Mouse (Mus musculus): ENCODE data around the gene Por. TPM values are rescaled to one million over a fixed set of nuclear protein-coding genes. Genes with fewer than 3 reads are reported as not detected.

Gene Por
- 97.3 and 103 TPM in 2 replicates for polyA plus RNA-seq (2016; fragmentation: Nextera tagmentation; extraction: Ambion mirVana)

DNA sequence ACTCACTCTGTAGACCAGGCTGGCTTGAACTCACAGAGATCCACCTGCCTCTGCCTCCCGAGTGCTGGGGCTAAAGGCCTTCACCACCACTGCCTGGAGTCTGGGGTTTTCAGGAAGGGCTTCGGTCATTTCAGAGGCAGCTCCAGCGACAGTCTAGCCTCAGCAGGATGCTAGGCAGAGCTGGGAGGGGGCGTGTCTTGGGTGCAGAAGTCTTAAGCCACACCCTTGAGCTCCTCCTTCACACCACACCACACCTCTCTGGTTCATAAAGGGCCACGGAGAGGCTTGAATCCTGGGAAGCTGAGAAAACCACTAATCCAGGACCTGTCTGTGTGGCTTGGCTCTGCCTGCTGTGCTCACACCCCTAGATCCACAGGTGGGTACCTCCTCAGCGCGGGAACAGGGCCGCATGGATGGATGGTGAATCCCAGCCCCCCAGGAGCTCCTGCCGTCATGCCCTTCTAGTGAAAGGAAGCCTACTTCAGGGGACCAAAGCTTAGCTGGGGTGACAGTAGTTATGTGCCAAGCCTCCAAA, at the start of gene Por:
TSS of gene Por (plus strand) at position 293 of the 535 bp plus-strand sequence.
- Histone ChIP-seq H3K4me3 (peak within 1 kb of the TSS; percentile 18), H3K4me1 (peaks cover 48% of the 10 kb centered on the region), H3K27ac (replicated peaks) (peak within 1 kb of the TSS; percentile 61), H3K36me3 (replicated peaks) (no peaks in the 10 kb centered on the region), H3K27me3 (replicated peaks; ENCODE audit: low read depth, poor library complexity, severe bottlenecking) (no peaks in the 10 kb centered on the region), H3K9me3 (peaks cover 7% of the 10 kb centered on the region; the same call in 1 of the 2 replicates)
- 23% methylated on average over 9 of the region's 9 CpGs for WGBS
- peak; percentile 42 for DNase-seq (ENCODE audit: low spot score)

DNA sequence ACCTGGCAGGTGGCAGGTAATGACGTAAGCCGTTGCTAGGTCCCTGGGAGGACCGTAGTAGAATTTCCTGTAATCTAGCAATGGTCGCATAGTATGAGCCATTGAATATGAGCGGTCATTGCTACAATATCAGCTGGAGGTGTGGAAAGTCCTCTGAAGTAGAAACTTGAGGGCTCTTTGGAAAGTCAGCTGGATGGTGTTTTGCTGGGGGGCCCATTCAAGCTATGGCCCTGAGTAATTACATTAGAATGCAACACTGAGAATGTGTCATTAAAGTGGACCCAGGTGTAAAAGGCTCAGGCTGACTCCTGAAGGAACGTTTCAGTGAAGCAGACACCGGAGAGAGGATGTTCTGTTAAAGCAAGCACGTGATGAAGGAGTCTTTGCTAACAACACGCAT, 49.3 kb upstream of the Por start:
- Histone ChIP-seq H3K4me3 (no peak overlapping the region), H3K9me3 (no peaks in the 10 kb centered on the region), H3K27me3 (replicated peaks; ENCODE audit: low read depth, poor library complexity, severe bottlenecking) (no peaks in the 10 kb centered on the region), H3K36me3 (replicated peaks) (no peaks in the 10 kb centered on the region), H3K27ac (replicated peaks) (no peak overlapping the region), H3K4me1 (0 out of 2 replicates have a peak, but pooled peaks cover 3% of the 10 kb centered on the region)
- 87% methylated on average over 9 of the region's 9 CpGs for WGBS
- DNase-seq (ENCODE audit: low spot score) = no peak

DNA sequence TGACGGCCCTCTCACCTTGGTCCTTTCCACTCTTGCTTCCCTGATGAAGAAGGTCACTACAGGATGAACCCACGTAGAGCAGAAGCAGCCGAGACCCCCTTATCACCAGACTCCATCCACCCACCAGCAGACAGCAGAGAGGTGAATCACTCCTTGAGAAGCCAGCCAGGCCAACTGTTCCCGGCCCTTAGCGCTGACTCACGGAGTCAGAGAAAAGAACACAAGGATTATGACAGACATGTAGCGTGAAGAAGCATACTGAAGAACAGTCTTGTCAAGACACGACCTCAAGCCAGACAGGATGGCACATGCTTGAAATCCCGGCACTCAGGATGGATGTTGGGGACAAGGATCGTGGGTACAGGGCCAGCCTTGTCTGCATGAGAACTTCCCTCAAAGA, 48.1 kb upstream of the Por start:
- no peaks in the 10 kb centered on the region for H3K36me3 ChIP-seq (replicated peaks)
- 82% methylated on average over 10 of the region's 10 CpGs for WGBS
- H3K9me3 ChIP-seq = no peaks in the 10 kb centered on the region
- H3K4me3 ChIP-seq = no peak overlapping the region
- 0 out of 2 replicates have a peak, but pooled peaks cover 3% of the 10 kb centered on the region for H3K4me1 ChIP-seq
- no peaks in the 10 kb centered on the region for H3K27me3 ChIP-seq (replicated peaks; ENCODE audit: low read depth, poor library complexity, severe bottlenecking)
- no peak overlapping the region for H3K27ac ChIP-seq (replicated peaks)
- no peak for DNase-seq (ENCODE audit: low spot score)

DNA sequence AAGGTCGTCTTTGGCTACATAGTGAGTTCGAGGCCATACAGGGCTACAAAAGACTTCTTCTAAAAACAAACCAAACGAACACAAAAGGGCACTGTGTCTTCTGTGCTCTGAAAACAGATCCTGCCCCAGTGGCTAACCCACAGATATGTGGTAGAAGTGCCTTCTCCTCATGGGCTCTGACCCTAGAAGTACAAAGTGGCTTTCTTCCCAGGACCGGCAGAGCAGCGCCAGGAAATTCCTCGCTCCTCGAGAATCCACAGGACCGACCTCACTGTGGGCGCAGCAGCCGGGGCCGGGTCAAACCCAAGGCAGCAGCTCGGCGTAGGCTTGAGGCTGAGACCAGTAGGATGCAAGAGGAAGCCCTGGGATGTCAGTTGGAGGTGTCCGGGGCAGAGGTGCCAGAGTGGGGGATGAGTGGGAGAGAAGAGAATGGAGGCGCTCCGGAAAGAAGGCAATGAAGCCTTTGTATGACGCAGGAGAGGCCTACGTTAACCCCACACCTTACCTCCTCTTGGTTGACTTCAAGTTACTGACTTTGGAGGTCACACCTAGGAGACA, 46.7 kb upstream of the Por start:
- Histone ChIP-seq H3K36me3 (replicated peaks) (no peaks in the 10 kb centered on the region), H3K27me3 (replicated peaks; ENCODE audit: low read depth, poor library complexity, severe bottlenecking) (no peaks in the 10 kb centered on the region), H3K4me3 (no peak overlapping the region), H3K9me3 (no peaks in the 10 kb centered on the region), H3K27ac (replicated peaks) (no peak overlapping the region), H3K4me1 (0 out of 2 replicates have a peak, but pooled peaks cover 3% of the 10 kb centered on the region)
- WGBS = 75% methylated on average over 18 of the region's 18 CpGs
- no peak for DNase-seq (ENCODE audit: low spot score)

DNA sequence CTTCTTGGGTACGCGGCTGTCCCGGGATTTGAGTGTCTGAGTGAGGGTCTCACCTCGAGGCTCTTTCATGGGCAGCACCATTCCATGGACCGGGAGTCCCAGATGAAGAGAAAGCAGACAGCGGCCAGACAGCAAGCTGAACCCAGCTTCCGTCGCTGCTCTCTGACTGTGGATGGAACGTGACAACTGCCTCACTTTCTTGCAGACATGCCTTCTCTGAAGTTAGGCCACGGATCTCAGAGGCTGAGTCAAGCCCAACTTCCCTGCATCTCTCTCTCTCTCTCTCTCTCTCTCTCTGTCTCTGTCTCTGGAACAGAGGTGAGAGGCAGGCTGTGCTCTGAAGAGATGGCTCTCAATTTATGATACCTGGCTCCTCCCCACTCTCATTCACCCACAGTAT, 40.9 kb upstream of the Por start:
- no peaks in the 10 kb centered on the region; the same call in 1 of the 2 replicates for H3K9me3 ChIP-seq
- H3K36me3 ChIP-seq (replicated peaks) = no peaks in the 10 kb centered on the region
- DNase-seq (ENCODE audit: low spot score) = no peak
- 50% methylated on average over 10 of the region's 10 CpGs for WGBS
- H3K27ac ChIP-seq (replicated peaks) = no peak overlapping the region
- H3K4me3 ChIP-seq = no peak overlapping the region
- H3K4me1 ChIP-seq = peaks cover 9% of the 10 kb centered on the region
- no peaks in the 10 kb centered on the region for H3K27me3 ChIP-seq (replicated peaks; ENCODE audit: low read depth, poor library complexity, severe bottlenecking)

DNA sequence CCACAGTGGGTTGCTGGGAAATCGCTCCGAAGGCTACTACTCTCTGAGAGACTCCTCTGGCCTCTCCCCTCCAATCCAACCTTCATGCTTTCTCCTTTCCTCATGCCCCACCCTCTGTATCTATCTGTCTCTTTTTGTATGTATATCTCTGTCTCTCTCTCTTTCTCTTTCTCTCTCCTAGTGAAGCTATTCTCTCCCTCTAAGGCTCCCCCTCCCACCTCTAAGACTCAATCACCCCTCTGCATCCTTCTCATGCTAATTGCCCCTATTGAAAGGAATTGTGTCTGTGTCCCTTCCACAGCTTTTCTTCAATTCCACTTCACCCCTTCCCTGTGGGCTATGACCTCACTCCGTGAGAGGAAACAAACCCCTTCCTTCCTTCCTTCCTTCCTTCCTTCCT, 40.4 kb upstream of the Por start:
- no peak for DNase-seq (ENCODE audit: low spot score)
- Histone ChIP-seq H3K4me3 (no peak overlapping the region), H3K9me3 (no peaks in the 10 kb centered on the region; the same call in 1 of the 2 replicates), H3K36me3 (replicated peaks) (no peaks in the 10 kb centered on the region), H3K27ac (replicated peaks) (no peak overlapping the region), H3K27me3 (replicated peaks; ENCODE audit: low read depth, poor library complexity, severe bottlenecking) (no peaks in the 10 kb centered on the region), H3K4me1 (peaks cover 9% of the 10 kb centered on the region)
- WGBS = 85% methylated on average over 3 of the region's 3 CpGs

DNA sequence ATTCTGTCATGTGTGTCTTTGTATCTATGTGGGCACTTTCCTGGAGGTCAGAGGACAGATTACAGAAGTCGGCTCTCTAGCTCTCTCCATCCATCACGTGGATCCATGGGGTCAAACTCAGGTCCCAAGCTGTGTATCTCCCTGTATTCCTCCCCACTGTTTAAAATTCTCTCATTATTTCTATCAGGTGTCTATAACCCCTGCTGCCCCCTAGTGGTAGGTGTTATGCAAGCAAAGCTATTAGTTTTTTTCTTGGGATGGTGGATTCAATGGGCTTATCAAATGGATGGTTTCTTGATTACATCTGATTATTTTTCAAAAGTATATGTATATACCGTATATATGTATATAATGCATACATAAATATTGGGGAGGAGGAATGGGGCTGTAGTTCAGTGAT, 39.2 kb upstream of the Por start:
- peaks cover 8% of the 10 kb centered on the region for H3K36me3 ChIP-seq (replicated peaks)
- peak; percentile 48 for DNase-seq (ENCODE audit: low spot score)
- no peak overlapping the region for H3K4me3 ChIP-seq
- peaks cover 9% of the 10 kb centered on the region for H3K4me1 ChIP-seq
- WGBS = 33% methylated on average over 3 of the region's 3 CpGs
- no peaks in the 10 kb centered on the region; the same call in 1 of the 2 replicates for H3K9me3 ChIP-seq
- H3K27me3 ChIP-seq (replicated peaks; ENCODE audit: low read depth, poor library complexity, severe bottlenecking) = no peaks in the 10 kb centered on the region
- H3K27ac ChIP-seq (replicated peaks) = no peak overlapping the region

DNA sequence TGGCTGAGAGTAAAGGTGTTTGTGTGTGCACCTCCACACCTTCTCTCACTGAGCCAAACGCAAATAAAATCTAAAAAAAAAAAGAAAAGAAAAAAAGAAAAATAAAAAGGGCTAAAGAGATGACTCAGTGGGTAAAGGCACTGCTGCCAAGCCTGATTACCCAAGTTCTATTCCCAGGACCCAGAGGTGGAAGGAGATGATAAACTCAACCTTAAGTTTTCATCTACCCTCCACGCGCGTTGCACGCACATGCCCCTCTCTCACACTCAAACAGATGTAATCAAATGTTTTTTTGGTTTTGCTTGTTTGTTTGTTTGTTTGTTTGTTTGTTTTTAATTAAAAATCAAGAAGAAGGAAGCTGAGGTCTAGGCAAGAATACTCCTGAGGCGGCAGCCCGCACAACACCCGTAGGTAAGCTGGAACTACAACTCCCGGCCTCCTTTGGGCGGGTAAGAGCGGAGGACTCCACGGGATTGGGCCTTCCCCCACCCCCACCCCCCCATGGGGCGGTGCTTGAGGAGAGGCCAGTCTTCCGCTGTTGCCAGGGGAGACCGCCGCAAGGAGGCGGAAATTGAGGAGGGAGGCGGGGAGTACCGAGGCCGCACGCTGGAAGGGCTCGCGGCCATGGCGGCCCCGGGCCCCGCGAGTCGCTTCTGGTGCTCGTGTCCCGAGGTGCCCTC, 37.6 kb upstream of the Por start, which contains the start of gene Rhbdd2:
TSS of gene Rhbdd2 (plus strand) at position 502 of the 680 bp plus-strand sequence.
- DNase-seq (ENCODE audit: low spot score) = peak; percentile 99

DNA sequence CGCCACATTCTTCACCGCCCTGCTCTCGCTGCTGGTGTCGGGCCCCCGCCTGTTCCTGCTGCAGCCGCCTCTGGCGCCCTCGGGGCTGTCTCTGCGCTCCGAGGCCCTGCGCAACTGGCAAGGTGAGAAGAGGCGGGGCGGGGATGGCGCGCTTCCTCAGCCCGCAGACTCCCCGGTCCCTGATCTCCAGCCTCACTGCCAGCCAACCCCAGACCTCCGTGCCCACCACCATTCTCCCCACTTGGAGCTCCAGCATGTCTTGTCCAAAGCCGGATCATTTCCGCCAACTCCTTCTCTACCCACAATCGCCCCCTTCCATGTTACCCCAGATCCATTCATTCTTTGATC, 37.1 kb upstream of the Por start:
- H3K4me1 ChIP-seq = peaks cover 9% of the 10 kb centered on the region
- H3K9me3 ChIP-seq = no peaks in the 10 kb centered on the region; the same call in 1 of the 2 replicates
- peak overlapping the region; percentile 94 for H3K4me3 ChIP-seq
- WGBS = under 1% methylated on average over 21 of the region's 21 CpGs
- peak overlapping the region; percentile 97 for H3K27ac ChIP-seq (replicated peaks)
- no peak for DNase-seq (ENCODE audit: low spot score)
- peaks cover 30% of the 10 kb centered on the region for H3K36me3 ChIP-seq (replicated peaks)
- no peaks in the 10 kb centered on the region for H3K27me3 ChIP-seq (replicated peaks; ENCODE audit: low read depth, poor library complexity, severe bottlenecking)

More for the DNA sequence above, 37.6 kb upstream of the Por start, which contains the start of gene Rhbdd2:
- Histone ChIP-seq H3K9me3 (no peaks in the 10 kb centered on the region; the same call in 1 of the 2 replicates), H3K27ac (replicated peaks) (peak within 1 kb of the TSS; percentile 97), H3K4me3 (peak within 1 kb of the TSS; percentile 94), H3K36me3 (replicated peaks) (peaks cover 25% of the 10 kb centered on the region), H3K27me3 (replicated peaks; ENCODE audit: low read depth, poor library complexity, severe bottlenecking) (no peaks in the 10 kb centered on the region), H3K4me1 (peaks cover 9% of the 10 kb centered on the region)
- WGBS = 12% methylated on average over 30 of the region's 30 CpGs

DNA sequence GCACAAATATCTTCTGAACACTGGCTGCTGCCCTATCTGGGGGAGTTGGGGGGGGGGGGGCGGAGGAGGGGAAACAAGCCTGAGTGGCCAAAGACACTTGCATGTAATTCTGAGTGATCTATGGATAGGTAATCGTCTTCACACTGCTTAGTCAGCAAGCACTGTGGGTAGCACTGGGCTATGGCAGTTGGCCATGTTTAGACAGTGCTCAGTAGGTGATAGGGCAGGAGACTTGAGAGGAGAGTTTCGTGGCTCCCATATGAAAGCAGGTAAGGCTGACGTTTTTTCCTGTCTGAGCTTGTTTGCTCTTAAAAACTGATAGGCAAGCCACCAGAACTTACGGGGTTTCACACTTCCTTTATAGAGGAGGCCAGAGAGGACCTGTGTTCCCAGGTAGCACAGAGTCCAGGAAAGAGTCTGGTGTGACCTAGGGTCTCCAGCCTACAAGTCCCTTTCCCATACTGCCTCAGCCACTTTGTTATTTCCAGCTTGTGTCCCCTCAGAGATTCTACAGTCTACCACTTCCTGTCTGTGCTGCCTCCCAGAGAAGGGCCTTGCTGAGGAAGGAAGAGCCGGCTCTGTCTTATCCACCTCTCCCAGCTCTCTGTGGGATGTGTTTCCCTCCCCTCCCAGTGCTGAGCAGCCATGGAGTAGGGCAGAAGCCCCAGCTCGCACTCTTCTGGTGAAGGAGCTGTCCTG, 29.9 kb upstream of the Por start:
- Histone ChIP-seq H3K4me3 (no peak overlapping the region), H3K36me3 (replicated peaks) (peaks cover 89% of the 10 kb centered on the region), H3K27ac (replicated peaks) (no peak overlapping the region), H3K9me3 (no peaks in the 10 kb centered on the region), H3K27me3 (replicated peaks; ENCODE audit: low read depth, poor library complexity, severe bottlenecking) (no peaks in the 10 kb centered on the region), H3K4me1 (no peaks in the 10 kb centered on the region)
- DNase-seq (ENCODE audit: low spot score) = no peak
- WGBS = 86% methylated on average over 7 of the region's 7 CpGs

DNA sequence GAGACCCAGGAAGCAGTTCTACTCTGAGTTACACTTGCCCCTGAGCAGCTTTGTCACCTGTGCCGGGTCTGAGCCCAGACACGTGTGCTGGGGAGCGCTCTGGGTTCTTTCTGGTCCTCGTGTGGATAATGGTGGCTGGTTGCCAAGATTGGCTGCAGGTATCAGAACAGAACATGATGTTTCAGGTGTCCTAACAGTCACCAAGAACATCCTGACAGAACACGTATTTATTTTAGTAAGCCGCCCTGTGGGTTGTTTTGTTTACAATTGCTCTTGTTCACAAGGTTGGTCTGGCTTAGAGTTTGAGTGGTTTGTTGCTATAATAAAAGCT, 29.4 kb upstream of the Por start:
- no peak for DNase-seq (ENCODE audit: low spot score)
- no peaks in the 10 kb centered on the region for H3K9me3 ChIP-seq
- H3K4me3 ChIP-seq = no peak overlapping the region
- 92% methylated on average over 6 of the region's 6 CpGs for WGBS
- H3K4me1 ChIP-seq = no peaks in the 10 kb centered on the region
- no peaks in the 10 kb centered on the region for H3K27me3 ChIP-seq (replicated peaks; ENCODE audit: low read depth, poor library complexity, severe bottlenecking)
- peaks cover 83% of the 10 kb centered on the region for H3K36me3 ChIP-seq (replicated peaks)
- H3K27ac ChIP-seq (replicated peaks) = no peak overlapping the region

DNA sequence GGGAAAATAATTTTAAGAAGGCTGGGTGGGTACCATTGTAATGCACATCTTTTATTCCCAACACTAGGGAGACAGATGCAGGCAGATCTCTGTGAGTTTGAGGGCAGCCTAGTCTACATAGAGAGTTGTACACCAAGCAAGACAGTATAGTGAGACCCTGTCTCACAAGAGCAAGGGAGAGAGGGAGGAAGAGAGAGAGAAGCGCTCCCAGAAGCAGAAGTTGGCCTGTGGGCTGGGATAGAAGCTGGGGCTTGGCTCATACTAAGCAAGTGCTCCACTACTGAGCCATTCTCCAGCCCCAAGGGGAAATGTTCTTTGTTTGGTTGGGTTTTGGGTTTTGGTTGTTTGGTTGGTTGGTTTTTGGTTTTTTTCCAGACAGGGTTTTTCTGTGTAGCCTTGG, 28.8 kb upstream of the Por start:
- H3K36me3 ChIP-seq (replicated peaks) = peaks cover 77% of the 10 kb centered on the region
- no peak for DNase-seq (ENCODE audit: low spot score)
- H3K4me1 ChIP-seq = 0 out of 2 replicates have a peak, but pooled peaks cover 3% of the 10 kb centered on the region
- WGBS = 92% methylated on average over 1 of the region's 1 CpGs
- no peak overlapping the region for H3K4me3 ChIP-seq
- no peaks in the 10 kb centered on the region for H3K9me3 ChIP-seq
- no peaks in the 10 kb centered on the region for H3K27me3 ChIP-seq (replicated peaks; ENCODE audit: low read depth, poor library complexity, severe bottlenecking)
- H3K27ac ChIP-seq (replicated peaks) = no peak overlapping the region

Measured in embryonic facial prominence, embryonic 10.5 days (tissue).